Mouse (Mus musculus) G1E (cell line): ENCODE measurements around the gene Plekha7. TPM values are rescaled to one million over a fixed set of nuclear protein-coding genes. Genes with fewer than 3 reads are reported as not detected.

Source experiments
- ATAC-seq: 2 replicates; pipeline ENCODE4 v1.8.0; 2016; ENCODE audit warnings: mild to moderate bottlenecking; ENCODE audit not compliant: insufficient number of reproducible peaks, poor library complexity, low FRiP score, severe bottlenecking; ENCODE audit errors: extremely low read depth
- DNase-seq: peaks from one replicate; pipeline ENCODE4 v3.0.0; 2012; ENCODE audit warnings: low spot score
- H3K27me3 ChIP-seq: 2 replicates; pipeline ENCODE4 v1.6.1; 2012; ENCODE audit warnings: mild to moderate bottlenecking, low read length, inconsistent platforms; ENCODE audit not compliant: insufficient read depth
- H3K36me3 ChIP-seq: replicated peaks from 2 replicates; pipeline ENCODE3; 2012; ENCODE audit warnings: mild to moderate bottlenecking, inconsistent platforms
- H3K4me1 ChIP-seq: 2 replicates; pipeline ENCODE4 v1.6.1; 2012; ENCODE audit warnings: low read depth, low read length, inconsistent platforms, mixed read lengths; ENCODE audit not compliant: insufficient read depth
- H3K4me3 ChIP-seq: 2 replicates; pipeline ENCODE4 v1.5.1; 2012; ENCODE audit warnings: low read depth, mild to moderate bottlenecking, inconsistent platforms, low read length, moderate library complexity, mixed read lengths
- H3K9me3 ChIP-seq: replicated peaks from 2 replicates; pipeline ENCODE4 v1.6.1; 2012; ENCODE audit warnings: inconsistent platforms
- CTCF ChIP-seq: IDR thresholded peaks from 2 replicates; pipeline ENCODE4 v1.5.1; 2012; ENCODE audit warnings: low read depth, low read length, inconsistent platforms, mixed read lengths
- GATA1 ChIP-seq: IDR thresholded peaks from 2 replicates; pipeline ENCODE4 v1.6.1; 2012; ENCODE audit warnings: borderline replicate concordance, low read length, inconsistent platforms, mixed read lengths
- GATA2 ChIP-seq: IDR thresholded peaks from 2 replicates; pipeline ENCODE4 v1.6.1; 2012; ENCODE audit warnings: low read depth, low read length, inconsistent platforms, borderline replicate concordance
- POLR2AphosphoS5 ChIP-seq: IDR thresholded peaks from 2 replicates; pipeline ENCODE4 v1.6.1; 2012; ENCODE audit warnings: low read depth, low read length, inconsistent platforms; ENCODE audit not compliant: insufficient replicate concordance
- TAL1 ChIP-seq: conservative IDR thresholded peaks from 2 replicates; pipeline ENCODE4 v1.6.1; 2012; ENCODE audit warnings: low read depth, low read length, inconsistent platforms, mixed read lengths
- polyA plus RNA-seq: library from polyadenylated mRNA; stranded (reverse); fragments of >175 nt; gene quantifications from 2 replicates; pipeline ENCODE4 v1.2.3, GENCODE M21; 2012
- total RNA-seq, 2 experiments: library from RNA; stranded (forward) in 1 of 2; stranded (reverse) in 1 of 2; fragments of 200-1000 nt in 1 of 2; fragments of >200 nt in 1 of 2; fragmentation: Nextera tagmentation in 1 of 2; gene quantifications; 2 replicates each; pipeline ENCODE4 v1.2.3; 2014 to 2017

Gene Plekha7
- total and polyA plus RNA-seq, 3 experiments, result 10.1 to 33.4 (median 18.5) TPM

DNA sequence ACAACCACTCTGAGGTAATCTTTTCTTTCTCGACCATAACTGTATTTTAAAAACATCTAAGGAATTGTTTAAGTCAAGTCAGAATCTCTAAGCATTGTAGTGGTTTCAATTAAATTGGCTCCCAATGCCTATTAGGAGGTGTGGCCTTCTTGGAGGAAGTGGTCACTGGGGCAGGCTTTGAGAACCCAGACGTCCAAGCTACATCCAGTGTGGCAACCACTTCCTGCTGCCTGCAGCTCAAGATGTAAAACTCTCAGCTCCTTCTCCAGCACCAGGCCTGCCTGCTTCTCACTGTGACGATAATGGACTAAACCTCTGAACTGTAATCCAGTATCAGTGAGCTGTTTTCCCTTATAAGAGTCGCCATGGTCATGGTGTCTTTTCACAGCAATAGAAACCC lies 158.6 kb downstream of the Plekha7 start:
- DNase-seq (no peak), ATAC-seq (no peak)
- no peaks in the 10 kb centered on the region for H3K27me3 ChIP-seq
- H3K36me3 ChIP-seq, result peaks cover 78% of the 10 kb centered on the region
- no peaks in the 10 kb centered on the region for H3K9me3 ChIP-seq
- TF ChIP-seq CTCF, result no peak
- TF ChIP-seq GATA2, result no peak
- no peak for TF ChIP-seq POLR2AphosphoS5
- no peak for TF ChIP-seq GATA1
- no peak for TF ChIP-seq TAL1
- H3K4me3 ChIP-seq, result no peak overlapping the region
- H3K4me1 ChIP-seq, result no peaks in the 10 kb centered on the region

DNA sequence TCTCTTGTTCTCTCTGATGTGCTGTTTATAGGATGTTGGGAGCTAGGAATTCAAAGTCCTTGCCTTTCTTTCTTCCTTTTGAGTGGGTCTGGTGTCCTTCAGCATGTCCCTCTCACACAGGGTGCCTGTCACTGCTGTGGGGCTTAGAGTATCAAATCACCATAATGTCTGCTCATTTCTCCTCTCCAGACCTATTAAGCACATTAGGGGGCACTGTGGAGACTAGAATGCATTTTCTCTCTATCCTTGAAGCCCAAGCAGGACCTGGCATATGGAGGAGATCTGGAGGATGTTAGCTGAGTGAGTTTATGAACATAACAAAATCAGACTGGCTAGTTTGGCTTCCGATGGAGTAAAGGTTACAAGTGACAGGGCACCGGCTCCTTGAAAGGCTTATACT lies 161.1 kb downstream of the Plekha7 start:
- Histone ChIP-seq H3K4me1 (no peaks in the 10 kb centered on the region), H3K4me3 (no peak overlapping the region), H3K36me3 (peaks cover 71% of the 10 kb centered on the region), H3K9me3 (no peaks in the 10 kb centered on the region), H3K27me3 (no peaks in the 10 kb centered on the region)
- DNase-seq (no peak), ATAC-seq (no peak)
- TF ChIP-seq TAL1 (no peak), CTCF (no peak), POLR2AphosphoS5 (no peak), GATA1 (no peak), GATA2 (no peak)

DNA sequence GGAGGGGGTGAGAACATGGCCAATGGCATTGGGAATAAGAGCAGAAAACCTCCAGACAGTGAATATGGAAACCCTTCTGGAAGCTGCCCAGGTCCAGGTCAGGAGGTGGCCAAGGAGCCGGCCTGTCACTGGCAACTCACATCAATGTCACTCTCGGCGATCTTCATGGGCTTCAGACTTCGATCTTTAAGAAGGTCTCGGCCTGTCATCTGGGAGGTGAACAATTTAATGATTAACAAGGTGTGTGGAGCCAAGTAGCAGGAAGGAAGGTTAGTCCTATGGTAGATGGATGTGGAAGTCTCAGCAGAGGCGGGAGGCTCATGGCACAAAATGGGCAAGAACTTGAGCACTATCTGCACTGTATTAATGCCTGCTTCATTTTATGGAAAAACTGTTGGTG lies 163.1 kb downstream of the Plekha7 start:
- Histone ChIP-seq H3K4me3 (no peak overlapping the region), H3K9me3 (no peaks in the 10 kb centered on the region), H3K36me3 (peaks cover 74% of the 10 kb centered on the region), H3K27me3 (no peaks in the 10 kb centered on the region), H3K4me1 (no peaks in the 10 kb centered on the region)
- TF ChIP-seq TAL1 (no peak), CTCF (no peak), GATA2 (no peak), POLR2AphosphoS5 (no peak), GATA1 (no peak)
- DNase-seq, result no peak
- ATAC-seq, result no peak

DNA sequence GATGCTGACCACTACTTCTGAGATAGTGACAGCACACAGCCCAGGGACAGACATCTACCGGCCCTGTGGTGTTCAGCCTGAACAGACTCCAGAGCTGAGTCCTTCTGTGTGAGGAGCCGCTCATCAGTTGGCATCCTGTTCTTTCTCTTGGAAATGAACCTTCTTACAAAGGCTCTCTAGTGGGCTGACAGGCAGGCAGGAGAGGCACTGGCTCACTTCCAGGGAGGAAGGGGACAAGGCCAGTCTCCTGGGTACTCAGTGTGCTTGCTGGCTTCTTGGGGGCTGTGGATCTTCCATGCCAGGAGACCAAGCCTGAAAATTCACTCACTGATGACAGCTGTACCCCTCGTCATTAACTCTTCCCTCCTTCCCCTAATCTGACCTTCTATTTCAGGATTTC lies 170.5 kb downstream of the Plekha7 start:
- Histone ChIP-seq H3K4me1 (no peaks in the 10 kb centered on the region), H3K36me3 (peaks cover 86% of the 10 kb centered on the region), H3K27me3 (no peaks in the 10 kb centered on the region), H3K4me3 (no peak overlapping the region), H3K9me3 (no peaks in the 10 kb centered on the region)
- ATAC-seq (no peak), DNase-seq (no peak)
- TF ChIP-seq GATA2 (no peak), TAL1 (no peak), CTCF (no peak), POLR2AphosphoS5 (no peak), GATA1 (no peak)

DNA sequence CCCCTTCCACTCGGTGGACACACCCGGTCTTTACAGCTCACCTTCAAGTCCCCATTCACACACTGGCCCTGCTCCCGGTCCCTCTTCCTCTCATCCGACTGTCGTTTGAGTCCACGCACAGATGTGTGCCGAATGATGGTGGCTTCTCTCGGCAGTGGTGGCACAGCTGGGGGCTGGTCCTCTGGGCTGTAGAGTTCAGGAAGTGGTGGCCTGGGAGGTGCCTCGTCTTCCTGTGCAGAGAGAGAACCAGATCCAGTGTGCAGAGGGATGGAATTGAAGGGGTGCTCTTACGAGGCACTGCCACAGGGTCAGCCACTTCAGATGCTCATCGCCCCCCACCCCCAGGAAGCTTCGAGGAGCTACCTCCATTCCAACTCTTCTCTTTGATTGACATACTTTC lies 171.0 kb downstream of the Plekha7 start:
- no peak overlapping the region for H3K4me3 ChIP-seq
- H3K27me3 ChIP-seq, result no peaks in the 10 kb centered on the region
- peaks cover 87% of the 10 kb centered on the region for H3K36me3 ChIP-seq
- no peak for TF ChIP-seq TAL1
- no peak for TF ChIP-seq GATA1
- no peak for TF ChIP-seq POLR2AphosphoS5
- no peak for TF ChIP-seq GATA2
- TF ChIP-seq CTCF, result no peak
- H3K9me3 ChIP-seq, result no peaks in the 10 kb centered on the region
- no peak for ATAC-seq
- DNase-seq, result no peak
- no peaks in the 10 kb centered on the region for H3K4me1 ChIP-seq

DNA sequence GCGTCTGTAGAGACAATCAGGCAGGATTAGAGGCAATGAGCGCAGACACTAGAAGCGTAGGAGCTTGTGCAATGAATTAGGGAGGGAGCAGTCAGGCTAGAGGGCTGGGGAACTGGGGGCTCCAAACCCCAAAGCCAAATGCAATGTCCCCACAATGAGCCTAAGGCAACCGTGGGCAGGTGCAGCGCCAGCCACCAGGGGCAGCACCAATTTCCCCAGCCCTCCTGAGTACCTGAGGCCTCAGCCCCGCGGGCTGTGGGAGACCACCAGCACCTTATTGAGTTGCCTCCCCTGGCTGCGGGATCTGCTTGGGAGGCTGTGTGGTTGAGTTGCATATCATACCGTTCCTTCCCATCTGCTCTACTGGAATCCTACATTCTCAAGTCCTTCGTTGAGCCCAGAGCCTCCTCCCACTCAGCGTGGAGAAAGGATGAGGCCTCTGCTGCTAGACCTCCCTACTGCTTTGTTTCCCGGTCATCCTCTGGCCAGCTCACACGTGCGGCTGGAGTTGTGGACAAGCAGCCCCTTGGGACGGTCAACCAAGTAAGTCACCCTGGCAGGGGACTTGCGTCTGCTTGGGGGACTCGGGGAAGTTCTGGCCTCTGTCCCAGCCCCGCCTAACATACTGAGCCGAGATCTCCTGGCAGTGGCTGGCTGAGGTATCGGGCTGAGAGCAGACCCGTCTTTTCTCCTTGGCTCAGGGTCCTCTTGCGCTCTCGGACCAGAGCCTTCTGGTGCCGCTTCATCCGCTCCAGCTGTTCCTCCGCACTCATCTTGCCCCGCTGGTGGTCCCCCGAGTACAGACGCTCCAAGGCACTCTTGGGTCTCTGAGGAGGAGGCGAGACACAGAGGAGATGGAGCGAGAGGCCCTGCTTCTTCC lies 173.5 kb downstream of the Plekha7 start:
- H3K27me3 ChIP-seq, result no peaks in the 10 kb centered on the region
- H3K4me3 ChIP-seq, result no peak overlapping the region
- TF ChIP-seq POLR2AphosphoS5 (no peak), CTCF (no peak), GATA2 (no peak), GATA1 (no peak), TAL1 (no peak)
- ATAC-seq, result no peak
- no peaks in the 10 kb centered on the region for H3K4me1 ChIP-seq
- no peak for DNase-seq
- no peaks in the 10 kb centered on the region for H3K9me3 ChIP-seq
- H3K36me3 ChIP-seq, result peaks cover 80% of the 10 kb centered on the region
